Mouse (Mus musculus): Measurements from ENCODE around the gene Slc6a6. TPM values are rescaled to one million over a fixed set of nuclear protein-coding genes. Genes with fewer than 3 reads are reported as not detected.

Gene Slc6a6
- total RNA-seq, 1 experiment from 2014 or later: 30.3 TPM

Other genes starting within 250 kb of the Slc6a6 start
- 15.3 and 20.3 TPM in 2 replicates for gene Chchd4, start 210.5 kb upstream of the Slc6a6 start, total RNA-seq (2017)
- 46.2 and 51.9 TPM in 2 replicates for gene Tmem43, start 210.3 kb upstream of the Slc6a6 start, total RNA-seq (2017)
- 79.1 and 83.1 TPM in 2 replicates for gene Xpc, start 168.2 kb upstream of the Slc6a6 start, total RNA-seq (2017)
- gene Lsm3, start 168.1 kb upstream of the Slc6a6 start, total RNA-seq (2017): 371 and 506 TPM in 2 replicates
- not detected in 2 replicates for gene Grip2, start 143.2 kb downstream of the Slc6a6 start, total RNA-seq (2017)
- gene Ccdc174, start 194.0 kb downstream of the Slc6a6 start, total RNA-seq (2017): 47.5 and 69.5 TPM in 2 replicates
- gene 4930590J08Rik, start 218.8 kb downstream of the Slc6a6 start, total RNA-seq (2017): 0.50 TPM in 1 of 2 replicates, not detected in the other

Measured in common myeloid progenitor, adult 5-6 weeks (primary cell).